Mouse (Mus musculus): ENCODE results near the gene Aldh2. TPM values are rescaled to one million over a fixed set of nuclear protein-coding genes. Genes with fewer than 3 reads are reported as not detected.
"Not testable (repeated sequence)": the region's sequence is repeated elsewhere in the genome, so short reads cannot be mapped to it uniquely, and the experiment has no call there.

Aldh2 gene
- polyA plus RNA-seq, 1 experiment from 2014 or later: 95.0 TPM

GRCm38 (mm10) chr5:121612036-121612435, 18.4 kb upstream of the Aldh2 start:
- no peak overlapping the region for H3K27ac ChIP-seq
- no peak overlapping the region for H3K9ac ChIP-seq
- H3K36me3 ChIP-seq: no peaks in the 10 kb centered on the region
- no peaks in the 10 kb centered on the region for H3K4me1 ChIP-seq (replicated peaks)
- H3K9me3 ChIP-seq (replicated peaks): no peaks in the 10 kb centered on the region
- 79% methylated on average over 6 of the region's 6 CpGs for WGBS
- no peak overlapping the region for H3K4me2 ChIP-seq
- no peak overlapping the region for H3K4me3 ChIP-seq
- ATAC-seq (replicated peaks; ENCODE audit: insufficient number of reproducible peaks, insufficient read depth, low FRiP score, low read depth): no peak
- H3K27me3 ChIP-seq: no peaks in the 10 kb centered on the region

GRCm38 (mm10) chr5:121609556-121610135, 16.0 kb upstream of the Aldh2 start:
- not testable (repeated sequence) for ATAC-seq (replicated peaks; ENCODE audit: insufficient number of reproducible peaks, insufficient read depth, low FRiP score, low read depth); H3K4me1 ChIP-seq (replicated peaks); H3K9ac ChIP-seq; H3K36me3 ChIP-seq; H3K27me3 ChIP-seq; H3K4me2 ChIP-seq; H3K4me3 ChIP-seq; H3K27ac ChIP-seq; H3K9me3 ChIP-seq (replicated peaks)
- 49% methylated on average over 8 of the region's 8 CpGs for WGBS

- 0% methylated on average over 2 of the region's 2 CpGs for WGBS
- no peak overlapping the region for H3K9ac ChIP-seq
- H3K4me3 ChIP-seq: no peak overlapping the region
- H3K27me3 ChIP-seq: no peaks in the 10 kb centered on the region
- ATAC-seq (replicated peaks; ENCODE audit: insufficient number of reproducible peaks, insufficient read depth, low FRiP score, low read depth): no peak
- no peaks in the 10 kb centered on the region for H3K9me3 ChIP-seq (replicated peaks)
- H3K27ac ChIP-seq: no peak overlapping the region
- H3K4me2 ChIP-seq: no peak overlapping the region
- H3K36me3 ChIP-seq: no peaks in the 10 kb centered on the region
- peaks cover 3% of the 10 kb centered on the region; the same call in 1 of the 2 replicates for H3K4me1 ChIP-seq (replicated peaks)
These were observed 12.5 kb upstream of the Aldh2 start for GRCm38 (mm10) chr5:121606151-121606550.

- H3K9ac ChIP-seq; H3K27me3 ChIP-seq; H3K9me3 ChIP-seq (replicated peaks); H3K4me2 ChIP-seq; H3K27ac ChIP-seq; H3K36me3 ChIP-seq; H3K4me3 ChIP-seq; ATAC-seq (replicated peaks; ENCODE audit: insufficient number of reproducible peaks, insufficient read depth, low FRiP score, low read depth); H3K4me1 ChIP-seq (replicated peaks): not testable (repeated sequence)
- 73% methylated on average over 1 of the region's 1 CpGs for WGBS
These were observed 10.2 kb upstream of the Aldh2 start for GRCm38 (mm10) chr5:121603815-121604214.

- Histone ChIP-seq H3K36me3 (no peaks in the 10 kb centered on the region), H3K27ac (0 out of 2 replicates have a peak overlapping the region, but pooled peaks have one; percentile 21), H3K4me3 (no peak overlapping the region), H3K4me2 (no peak overlapping the region; the same call in 1 of the 2 replicates), H3K27me3 (no peaks in the 10 kb centered on the region), H3K9ac (no peak overlapping the region), H3K9me3 (replicated peaks) (no peaks in the 10 kb centered on the region), H3K4me1 (replicated peaks) (peaks cover 5% of the 10 kb centered on the region)
- ATAC-seq (replicated peaks; ENCODE audit: insufficient number of reproducible peaks, insufficient read depth, low FRiP score, low read depth): no peak
- 30% methylated on average over 9 of the region's 9 CpGs for WGBS
These were observed 8.1 kb upstream of the Aldh2 start for GRCm38 (mm10) chr5:121601547-121602299.

- ATAC-seq (replicated peaks; ENCODE audit: insufficient number of reproducible peaks, insufficient read depth, low FRiP score, low read depth): no peak
- Histone ChIP-seq H3K4me3 (no peak overlapping the region), H3K27ac (no peak overlapping the region), H3K36me3 (no peaks in the 10 kb centered on the region), H3K4me2 (no peak overlapping the region), H3K4me1 (replicated peaks) (peaks cover 17% of the 10 kb centered on the region), H3K9ac (no peak overlapping the region), H3K27me3 (no peaks in the 10 kb centered on the region), H3K9me3 (replicated peaks) (no peaks in the 10 kb centered on the region)
- WGBS: 69% methylated on average over 13 of the region's 13 CpGs
These were observed 5.4 kb upstream of the Aldh2 start for GRCm38 (mm10) chr5:121598871-121599610.

GRCm38 (mm10) chr5:121597991-121598537, 4.4 kb upstream of the Aldh2 start:
- Histone ChIP-seq H3K4me3 (no peak overlapping the region), H3K36me3 (no peaks in the 10 kb centered on the region), H3K4me2 (no peak overlapping the region), H3K9me3 (replicated peaks) (no peaks in the 10 kb centered on the region), H3K27ac (no peak overlapping the region), H3K27me3 (no peaks in the 10 kb centered on the region), H3K4me1 (replicated peaks) (peaks cover 23% of the 10 kb centered on the region), H3K9ac (no peak overlapping the region)
- no peak for ATAC-seq (replicated peaks; ENCODE audit: insufficient number of reproducible peaks, insufficient read depth, low FRiP score, low read depth)
- WGBS: 76% methylated on average over 7 of the region's 7 CpGs

GRCm38 (mm10) chr5:121597332-121597731, 3.7 kb upstream of the Aldh2 start:
- 60% methylated on average over 4 of the region's 4 CpGs for WGBS
- ATAC-seq (replicated peaks; ENCODE audit: insufficient number of reproducible peaks, insufficient read depth, low FRiP score, low read depth): no peak

GRCm38 (mm10) chr5:121596226-121596625, 2.6 kb upstream of the Aldh2 start:
- H3K4me1 ChIP-seq (replicated peaks): peaks cover 35% of the 10 kb centered on the region
- no peaks in the 10 kb centered on the region for H3K9me3 ChIP-seq (replicated peaks)
- H3K4me2 ChIP-seq: no peak overlapping the region
- H3K27me3 ChIP-seq: no peaks in the 10 kb centered on the region
- peak overlapping the region; percentile 12; the same call in 1 of the 2 replicates for H3K27ac ChIP-seq
- H3K36me3 ChIP-seq: no peaks in the 10 kb centered on the region
- H3K4me3 ChIP-seq: no peak overlapping the region
- ATAC-seq (replicated peaks; ENCODE audit: insufficient number of reproducible peaks, insufficient read depth, low FRiP score, low read depth): no peak
- 49% methylated on average over 6 of the region's 6 CpGs for WGBS
- H3K9ac ChIP-seq: no peak overlapping the region

More at GRCm38 (mm10) chr5:121597332-121597731, 3.7 kb upstream of the Aldh2 start:
- no peaks in the 10 kb centered on the region for H3K36me3 ChIP-seq
- H3K4me2 ChIP-seq: no peak overlapping the region
- no peak overlapping the region for H3K27ac ChIP-seq
- H3K27me3 ChIP-seq: no peaks in the 10 kb centered on the region
- peaks cover 29% of the 10 kb centered on the region for H3K4me1 ChIP-seq (replicated peaks)
- H3K9me3 ChIP-seq (replicated peaks): no peaks in the 10 kb centered on the region
- H3K4me3 ChIP-seq: no peak overlapping the region
- no peak overlapping the region for H3K9ac ChIP-seq

- Histone ChIP-seq H3K9ac (no peak overlapping the region), H3K4me1 (replicated peaks) (peaks cover 38% of the 10 kb centered on the region), H3K4me3 (no peak overlapping the region), H3K27ac (no peak overlapping the region), H3K27me3 (no peaks in the 10 kb centered on the region), H3K36me3 (no peaks in the 10 kb centered on the region), H3K4me2 (no peak overlapping the region), H3K9me3 (replicated peaks) (no peaks in the 10 kb centered on the region)
- 60% methylated on average over 6 of the region's 6 CpGs for WGBS
- no peak for ATAC-seq (replicated peaks; ENCODE audit: insufficient number of reproducible peaks, insufficient read depth, low FRiP score, low read depth)
These were observed 2.1 kb upstream of the Aldh2 start for GRCm38 (mm10) chr5:121595758-121596157.

- Histone ChIP-seq H3K9me3 (replicated peaks) (no peaks in the 10 kb centered on the region), H3K27ac (no peak overlapping the region), H3K4me1 (replicated peaks) (peaks cover 38% of the 10 kb centered on the region), H3K36me3 (no peaks in the 10 kb centered on the region), H3K9ac (no peak overlapping the region), H3K27me3 (no peaks in the 10 kb centered on the region), H3K4me2 (no peak overlapping the region), H3K4me3 (no peak overlapping the region)
- WGBS: 81% methylated on average over 6 of the region's 6 CpGs
- no peak for ATAC-seq (replicated peaks; ENCODE audit: insufficient number of reproducible peaks, insufficient read depth, low FRiP score, low read depth)
These were observed 1.2 kb upstream of the Aldh2 start for GRCm38 (mm10) chr5:121594714-121595313.
